Mouse (Mus musculus) heart, embryonic 16.5 days (tissue): ENCODE data around the gene Ripk3. TPM values are rescaled to one million over a fixed set of nuclear protein-coding genes. Genes with fewer than 3 reads are reported as not detected.

ENCODE experiments used
- ATAC-seq: fragments of 200-750 bp; cut with Nextera tagmentation; replicated peaks from 2 replicates; pipeline ENCODE4 v1.8.0; 2017; ENCODE audit warnings: moderate number of reproducible peaks; ENCODE audit not compliant: insufficient read depth, low FRiP score; ENCODE audit errors: extremely low read depth
- H3K27ac ChIP-seq: fragments of 300-500 bp; sonication (generic); 2 replicates; pipeline ENCODE4 v1.5.1; 2014; ENCODE audit warnings: mild to moderate bottlenecking, low read length, control low read depth, moderate library complexity
- H3K27me3 ChIP-seq: fragments of 300-500 bp; sonication (generic); 2 replicates; pipeline ENCODE4 v1.6.1; 2014; ENCODE audit warnings: low read length, mixed read lengths; ENCODE audit not compliant: control insufficient read depth, insufficient read depth
- H3K36me3 ChIP-seq: fragments of 300-500 bp; sonication (generic); 2 replicates; pipeline ENCODE4 v1.6.1; 2014; ENCODE audit not compliant: control insufficient read depth, insufficient read depth
- H3K4me1 ChIP-seq: fragments of 300-500 bp; sonication (generic); 2 replicates; pipeline ENCODE4 v1.6.1; 2014; ENCODE audit warnings: low read length, mixed read lengths; ENCODE audit not compliant: control insufficient read depth, insufficient read depth
- H3K4me2 ChIP-seq: fragments of 300-500 bp; sonication (generic); 2 replicates; pipeline ENCODE4 v1.6.1; 2014; ENCODE audit warnings: low read depth, mild to moderate bottlenecking, control low read depth, low read length
- H3K4me3 ChIP-seq: fragments of 300-500 bp; sonication (generic); 2 replicates; pipeline ENCODE4 v1.5.1; 2014; ENCODE audit warnings: mild to moderate bottlenecking, control low read depth, low read length
- H3K9ac ChIP-seq: fragments of 300-500 bp; sonication (generic); 2 replicates; pipeline ENCODE4 v1.6.1; 2014; ENCODE audit warnings: low read length, control low read depth
- H3K9me3 ChIP-seq: fragments of 300-500 bp; sonication (generic); replicated peaks from 2 replicates; pipeline ENCODE4 v1.6.1; 2016; ENCODE audit warnings: low read length; ENCODE audit not compliant: control insufficient read depth
- WGBS: fragments of 180-500 bp; shearing (Covaris S2); extraction: QIAGEN DNeasy Blood & Tissue Kit; methylation state at CpG from one replicate; pipeline ENCODE4 v1.1.7; 2014; 5-methylcytosine and 5-hydroxymethylcytosine counted together
- polyA plus RNA-seq: library from polyadenylated mRNA; unstranded; fragments of >200 nt; fragmentation: Nextera tagmentation; extraction: Ambion mirVana; gene quantifications from 2 replicates; pipeline ENCODE4 v1.2.1, GENCODE M21; 2015

The Ripk3 gene
- polyA plus RNA-seq, 1 experiment from 2014 or later: 20.8 TPM

DNA sequence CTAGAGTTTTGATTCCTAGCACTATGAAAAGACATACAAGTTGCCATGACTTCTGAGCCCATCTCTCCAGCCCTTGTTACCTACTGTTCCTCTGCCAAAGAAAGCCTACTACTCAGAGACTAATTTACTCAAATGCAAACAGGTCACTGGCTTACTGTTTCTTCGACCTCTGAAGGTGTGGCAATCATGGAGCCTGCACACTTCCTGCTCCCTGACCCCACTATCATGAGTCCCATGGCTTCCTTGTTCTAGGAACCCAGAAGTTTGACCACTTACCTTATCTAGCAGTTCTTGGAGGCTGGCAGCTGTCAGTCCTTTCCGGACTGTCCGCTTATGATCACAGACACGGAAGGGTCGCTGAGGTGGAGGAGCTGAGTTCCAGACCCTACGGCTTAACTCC lies 31.1 kb downstream of the Ripk3 start:
- H3K4me3 ChIP-seq: no peak overlapping the region
- no peaks in the 10 kb centered on the region for H3K9me3 ChIP-seq
- H3K27me3 ChIP-seq: peaks cover 7% of the 10 kb centered on the region
- H3K4me2 ChIP-seq: 0 out of 2 replicates have a peak overlapping the region, but pooled peaks have one; percentile 21
- 29% methylated on average over 6 of the region's 6 CpGs for WGBS
- no peak for ATAC-seq
- H3K36me3 ChIP-seq: peaks cover 30% of the 10 kb centered on the region
- no peak overlapping the region for H3K9ac ChIP-seq
- peaks cover 6% of the 10 kb centered on the region; the same call in 1 of the 2 replicates for H3K4me1 ChIP-seq
- H3K27ac ChIP-seq: no peak overlapping the region

GRCm38 (mm10) chr14:55747051-55747847 lies 41.4 kb downstream of the Ripk3 start:
- H3K4me1 ChIP-seq: peaks cover 22% of the 10 kb centered on the region
- H3K27ac ChIP-seq: no peak overlapping the region
- ATAC-seq: no peak
- H3K9me3 ChIP-seq: no peaks in the 10 kb centered on the region
- no peak overlapping the region for H3K9ac ChIP-seq
- peak overlapping the region; percentile 94; the same call in 1 of the 2 replicates for H3K4me2 ChIP-seq
- H3K4me3 ChIP-seq: no peak overlapping the region
- no peaks in the 10 kb centered on the region for H3K27me3 ChIP-seq
- WGBS: 83% methylated on average over 10 of the region's 10 CpGs
- peaks cover 23% of the 10 kb centered on the region for H3K36me3 ChIP-seq

GRCm38 (mm10) chr14:55745861-55746237 lies 42.8 kb downstream of the Ripk3 start:
- under 1% methylated on average over 31 of the region's 31 CpGs for WGBS
- Histone ChIP-seq H3K4me1 (peaks cover 22% of the 10 kb centered on the region), H3K27me3 (no peaks in the 10 kb centered on the region), H3K36me3 (peaks cover 16% of the 10 kb centered on the region), H3K4me3 (peak overlapping the region; percentile 92), H3K27ac (0 out of 2 replicates have a peak overlapping the region, but pooled peaks have one; percentile 26), H3K9me3 (no peaks in the 10 kb centered on the region), H3K9ac (peak overlapping the region; percentile 91), H3K4me2 (peak overlapping the region; percentile 94)
- ATAC-seq: peak; percentile 37

- H3K4me1 ChIP-seq: peaks cover 22% of the 10 kb centered on the region
- H3K27me3 ChIP-seq: no peaks in the 10 kb centered on the region
- peak within 1 kb of the TSS; percentile 94 for H3K4me2 ChIP-seq
- H3K36me3 ChIP-seq: peaks cover 15% of the 10 kb centered on the region
- WGBS: 1% methylated on average over 38 of the region's 48 CpGs
- H3K9me3 ChIP-seq: no peaks in the 10 kb centered on the region
- peak within 1 kb of the TSS; percentile 66 for H3K27ac ChIP-seq
- H3K4me3 ChIP-seq: peak within 1 kb of the TSS; percentile 92
- ATAC-seq: peak; percentile 88
- H3K9ac ChIP-seq: peak within 1 kb of the TSS; percentile 91
Observed at GRCm38 (mm10) chr14:55745180-55745860, 43.3 kb downstream of the Ripk3 start, which contains the start of the genes Dhrs1 and Nop9. Dhrs1 (minus strand) TSS chr14:55745690. Nop9 (plus strand) TSS chr14:55745693.

DNA sequence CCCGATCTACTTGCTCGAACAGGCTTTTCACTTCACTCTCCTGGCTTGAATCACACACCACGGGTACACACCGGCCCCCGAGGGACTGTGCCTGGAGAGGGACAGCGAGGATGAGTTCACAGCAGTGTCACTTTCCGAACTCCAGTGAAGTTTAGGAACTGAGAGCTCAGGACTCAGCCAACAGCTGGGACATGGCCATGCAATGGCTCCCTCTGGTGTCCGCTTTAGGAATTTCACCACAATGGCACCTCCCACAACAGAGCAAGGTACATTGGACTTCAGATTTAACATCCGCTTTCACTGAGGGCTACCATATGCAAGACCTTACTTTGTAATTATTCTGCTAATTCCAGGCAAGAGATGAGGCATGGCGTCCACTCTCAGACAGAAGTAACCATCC lies 45.0 kb downstream of the Ripk3 start:
- no peak overlapping the region for H3K27ac ChIP-seq
- H3K9me3 ChIP-seq: no peaks in the 10 kb centered on the region
- 19% methylated on average over 10 of the region's 10 CpGs for WGBS
- no peaks in the 10 kb centered on the region for H3K27me3 ChIP-seq
- H3K4me3 ChIP-seq: no peak overlapping the region
- peak overlapping the region; percentile 29; the same call in 1 of the 2 replicates for H3K4me2 ChIP-seq
- peak; percentile 70 for ATAC-seq
- no peak overlapping the region for H3K9ac ChIP-seq
- H3K36me3 ChIP-seq: peaks cover 23% of the 10 kb centered on the region
- H3K4me1 ChIP-seq: peaks cover 22% of the 10 kb centered on the region

- ATAC-seq: no peak
- H3K4me3 ChIP-seq: no peak overlapping the region
- H3K27ac ChIP-seq: no peak overlapping the region
- no peak overlapping the region for H3K9ac ChIP-seq
- peaks cover 26% of the 10 kb centered on the region for H3K36me3 ChIP-seq
- no peak overlapping the region for H3K4me2 ChIP-seq
- no peaks in the 10 kb centered on the region for H3K4me1 ChIP-seq
- no peaks in the 10 kb centered on the region for H3K27me3 ChIP-seq
- 89% methylated on average over 9 of the region's 9 CpGs for WGBS
- no peaks in the 10 kb centered on the region for H3K9me3 ChIP-seq
Observed at GRCm38 (mm10) chr14:55737086-55737687, 51.5 kb downstream of the Ripk3 start.

DNA sequence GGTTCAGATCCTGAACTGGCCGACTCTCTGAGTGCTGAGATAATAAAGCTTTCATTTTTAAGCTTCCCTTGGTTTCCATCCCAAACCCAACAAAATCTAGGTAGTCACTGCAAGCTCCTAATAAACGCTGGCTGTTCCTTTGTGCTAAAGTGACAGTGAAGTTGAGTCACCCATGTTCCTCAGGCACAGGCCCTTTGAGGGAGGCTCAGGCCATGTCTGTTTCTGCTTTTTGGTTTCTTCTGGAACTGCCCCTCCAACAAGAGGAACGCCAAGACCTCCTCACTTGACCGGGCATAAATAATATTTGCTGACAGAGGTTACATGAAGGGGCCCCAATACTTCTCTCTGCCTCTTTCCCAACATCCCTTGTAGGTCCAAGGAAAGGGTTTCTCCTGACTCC lies 52.9 kb downstream of the Ripk3 start:
- Histone ChIP-seq H3K27ac (no peak overlapping the region), H3K4me1 (no peaks in the 10 kb centered on the region), H3K4me3 (no peak overlapping the region), H3K36me3 (peaks cover 26% of the 10 kb centered on the region), H3K4me2 (no peak overlapping the region), H3K27me3 (no peaks in the 10 kb centered on the region), H3K9ac (no peak overlapping the region), H3K9me3 (no peaks in the 10 kb centered on the region)
- WGBS: 68% methylated on average over 4 of the region's 4 CpGs
- ATAC-seq: no peak

GRCm38 (mm10) chr14:55735334-55735733 lies 53.3 kb downstream of the Ripk3 start:
- H3K27ac ChIP-seq: no peak overlapping the region
- no peaks in the 10 kb centered on the region for H3K27me3 ChIP-seq
- H3K4me1 ChIP-seq: no peaks in the 10 kb centered on the region
- H3K4me2 ChIP-seq: no peak overlapping the region
- H3K4me3 ChIP-seq: no peak overlapping the region
- 48% methylated on average over 3 of the region's 3 CpGs for WGBS
- peaks cover 24% of the 10 kb centered on the region for H3K36me3 ChIP-seq
- no peaks in the 10 kb centered on the region for H3K9me3 ChIP-seq
- ATAC-seq: no peak
- H3K9ac ChIP-seq: no peak overlapping the region
